Mouse (Mus musculus) monocyte, adult 5-6 weeks (primary cell): ENCODE measurements around the gene Top2a. TPM values are rescaled to one million over a fixed set of nuclear protein-coding genes. Genes with fewer than 3 reads are reported as not detected.

Source experiments
- total RNA-seq: library from RNA; stranded (forward); fragments of 200-1000, 200-491, 200-594 nt; gene quantifications from 3 replicates; pipeline ENCODE4 v1.2.3, GENCODE M21; 2017

The Top2a gene
- total RNA-seq, 1 experiment from 2014 or later = 14.1 TPM

Other genes with a start within 250 kb of the Top2a start
- gene Nr1d1, start 248.9 kb downstream of the Top2a start, total RNA-seq = 0.68 to 4.7 TPM (median 1.9 TPM) in 3 replicates
- gene Msl1, start 228.7 kb downstream of the Top2a start, total RNA-seq = 108 to 125 TPM (median 112 TPM) in 3 replicates
- 47.5 to 51.5 TPM (median 49.5 TPM) in 3 replicates for gene Casc3, start 219.3 kb downstream of the Top2a start, total RNA-seq
- not detected in 3 replicates for gene Rapgefl1, start 187.4 kb downstream of the Top2a start, total RNA-seq
- gene Wipf2, start 160.6 kb downstream of the Top2a start, total RNA-seq = 5.3 to 13.1 TPM (median 7.1 TPM) in 3 replicates
- 0.67 to 1.7 TPM (median 0.75 TPM) in 3 replicates for gene Cdc6, start 116.4 kb downstream of the Top2a start, total RNA-seq
- 61.0 to 76.9 TPM (median 62.9 TPM) in 3 replicates for gene Rara, start 96.4 kb downstream of the Top2a start, total RNA-seq
- gene Gjd3, start 41.2 kb downstream of the Top2a start, total RNA-seq = not detected in 3 replicates
- 0.43 to 5.5 TPM (median 1.2 TPM) in 3 replicates for gene Igfbp4, start 17.1 kb upstream of the Top2a start, total RNA-seq
- gene Tns4, start 65.1 kb upstream of the Top2a start, total RNA-seq = 4.1 to 6.4 TPM (median 4.2 TPM) in 3 replicates
- 13.3 to 31.2 TPM (median 29.2 TPM) in 3 replicates for gene Ccr7, start 130.9 kb upstream of the Top2a start, total RNA-seq
- gene Smarce1, start 206.8 kb upstream of the Top2a start, total RNA-seq = 270 to 349 TPM (median 329 TPM) in 3 replicates
- gene Krt222, start 219.9 kb upstream of the Top2a start, total RNA-seq = 0.64 to 3.8 TPM (median 1.7 TPM) in 3 replicates